ENCODE assay signal across 8 mouse cellular contexts in genomic region chr14:9811847-9812321, GRCm38 (mm10).
A peak's percentile ranks its signal among the peaks of the same experiment; 100 is the strongest.
DNase-seq lines count a peak whose midpoint lies in the region.

No protein-coding gene starts in this region.

- peak; percentile 83 for DNase-seq in heart, adult 11 months
- DNase-seq in heart, postnatal 36 days = no peak
- DNase-seq in retina, postnatal 1 day = peak; percentile 4
- no peak for DNase-seq in retina, embryonic 14.5 days (ENCODE audit: low spot score)
- DNase-seq in layer of hippocampus, postnatal 14 days (ENCODE audit: low spot score in 2 of 2) = peak; percentile 62 to 73
- peak; percentile 6 for DNase-seq in right cerebral cortex, postnatal 4 days
- DNase-seq in left cerebral cortex, postnatal 10 days (ENCODE audit: extremely low spot score in 1 of 2, low spot score in 2 of 2) = no peak
- no peak for DNase-seq in thymus, postnatal 0 days (ENCODE audit: low spot score)

- intact Hi-C loops in heart, postnatal 36 days (cut with DNase I) = no loop called here
- intact Hi-C loops in left cerebral cortex, postnatal 10 days (cut with DNase I) = no loop called here

Comparison
In these comparisons a context has a peak if more than half of its experiments do, and no peak if none do; other contexts are left out.
1. DNase-seq: peak in heart, adult 11 months (single experiment), retina, postnatal 1 day (single experiment), layer of hippocampus, postnatal 14 days (2 of 2) and right cerebral cortex, postnatal 4 days (single experiment); none in heart, postnatal 36 days (0 of 2), retina, embryonic 14.5 days (single experiment), left cerebral cortex, postnatal 10 days (0 of 2) and thymus, postnatal 0 days (single experiment).